Mouse (Mus musculus) cerebellum, adult 18-20 months (tissue): ENCODE data around the gene Recql.

Experiments
- DNase-seq, 2 experiments: peaks; one replicate each; pipeline ENCODE4 v3.0.0; 2021

The Recql gene

DNA sequence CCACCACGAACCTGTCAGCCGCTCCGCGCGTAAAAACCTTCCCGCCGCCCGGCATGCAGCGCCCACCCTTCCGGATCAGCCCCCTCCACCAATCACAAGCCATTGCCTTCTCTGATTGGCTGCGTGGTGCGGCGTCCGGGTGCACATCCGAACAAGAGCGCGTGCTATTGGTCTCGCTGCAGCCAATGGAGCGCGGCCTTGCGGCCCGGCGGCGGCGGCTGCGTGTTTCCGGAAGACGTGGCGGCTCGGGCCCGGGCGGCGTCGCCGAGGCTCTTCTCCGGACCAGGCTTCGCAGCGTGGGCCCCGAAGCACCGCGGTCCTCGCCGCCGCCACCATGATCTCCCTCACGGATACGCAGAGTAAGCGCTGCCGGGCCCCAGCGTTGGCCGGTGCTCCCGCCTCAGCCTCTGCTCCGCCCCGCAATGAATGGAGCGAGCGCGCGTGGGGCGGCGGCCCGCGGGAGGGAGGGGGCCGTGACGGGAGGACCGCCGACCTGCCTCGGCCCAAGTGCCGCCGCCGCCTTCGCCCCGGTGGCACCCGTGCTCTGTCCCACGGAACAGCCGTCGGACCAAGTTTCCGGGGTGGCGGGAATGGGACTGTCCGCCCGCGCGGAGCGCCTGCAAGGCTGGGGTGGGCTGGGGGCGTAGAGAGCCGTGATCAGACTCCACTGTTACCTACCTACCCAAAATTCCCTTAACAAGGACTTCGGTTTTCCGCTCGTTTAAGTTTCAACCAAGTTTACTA, at the start of gene Recql, which contains the start of gene Golt1b:
Gene Recql, minus strand, starts transcription at position 77 of the 744 bp plus-strand sequence.
Gene Golt1b, plus strand, starts transcription at position 211 of the 744 bp plus-strand sequence.
- peak; percentile 98 for DNase-seq

DNA sequence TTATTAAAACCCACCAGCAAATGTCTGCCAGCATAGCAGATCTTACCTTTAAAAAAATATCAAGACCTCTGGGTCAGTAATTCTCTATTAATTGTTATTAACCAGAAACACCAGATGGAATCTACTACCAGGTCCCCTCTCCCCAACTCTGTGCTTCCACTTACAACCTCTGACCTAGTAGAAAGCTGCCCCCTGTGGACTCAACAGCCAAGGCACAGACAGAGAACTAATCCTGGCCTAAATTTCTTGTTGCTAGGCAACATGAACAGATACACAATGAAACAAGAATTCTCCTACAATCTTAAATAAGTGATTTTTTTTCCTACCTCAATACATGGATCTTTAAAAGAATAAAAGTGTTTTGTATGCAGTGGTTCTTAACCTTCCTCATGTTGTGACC, 42.2 kb upstream of the Recql start:
- DNase-seq, result no peak

- no peak for DNase-seq
Measured at GRCm38 (mm10) chr6:142424976-142425375, 38.1 kb upstream of the Recql start.

- DNase-seq, result no peak
Measured at GRCm38 (mm10) chr6:142414597-142414996, 27.7 kb upstream of the Recql start.

GRCm38 (mm10) chr6:142413845-142414244, 27.0 kb upstream of the Recql start:
- no peak for DNase-seq

GRCm38 (mm10) chr6:142412906-142413491, 26.1 kb upstream of the Recql start, which contains the start of gene Spx:
TSS of gene Spx (plus strand) at chr6:142413441.
- no peak for DNase-seq

GRCm38 (mm10) chr6:142411140-142411539, 24.3 kb upstream of the Recql start:
- DNase-seq, result no peak

GRCm38 (mm10) chr6:142395756-142396155, 8.9 kb upstream of the Recql start:
- no peak for DNase-seq

DNA sequence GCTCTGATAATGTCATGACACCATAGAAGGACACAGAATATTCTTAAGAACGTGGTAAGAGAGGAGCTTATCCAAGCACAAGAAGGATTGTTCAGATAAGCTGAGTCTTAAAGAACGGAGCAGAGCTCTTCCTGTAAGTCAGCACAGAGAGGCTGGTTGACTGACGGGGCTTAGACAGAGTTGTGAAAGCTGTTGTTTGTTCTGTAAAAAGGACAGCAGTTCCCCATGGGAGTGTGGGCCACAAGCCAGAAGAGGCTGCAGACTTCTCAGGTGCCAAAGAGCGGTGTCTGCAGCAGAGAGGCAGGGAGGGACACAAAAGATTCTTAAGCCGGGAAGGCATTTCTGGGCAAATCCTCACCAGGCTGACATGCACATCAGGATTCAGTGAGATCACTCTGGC, 7.8 kb upstream of the Recql start:
- peak; percentile 22 to 44 for DNase-seq

DNA sequence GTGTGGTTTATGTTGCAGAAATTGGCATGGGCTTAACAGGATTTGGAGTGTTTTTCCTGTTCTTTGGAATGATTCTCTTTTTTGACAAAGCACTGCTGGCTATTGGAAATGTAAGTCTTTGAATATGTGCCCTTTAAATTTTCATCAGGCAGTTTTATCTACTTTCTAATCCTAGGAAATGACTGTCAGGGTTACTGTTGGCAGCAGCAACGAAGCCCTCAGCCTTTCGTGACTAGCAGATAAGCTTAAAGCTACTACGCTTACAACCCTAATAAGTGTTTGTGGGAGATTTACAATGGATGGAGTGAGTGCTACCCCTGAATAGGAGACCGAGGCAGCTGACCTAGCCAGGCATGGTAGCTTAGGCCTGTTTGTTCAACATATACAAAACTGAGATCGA, 5.4 kb upstream of the Recql start:
- DNase-seq, result no peak

GRCm38 (mm10) chr6:142389101-142389500, 2.2 kb upstream of the Recql start:
- DNase-seq, result no peak

DNA sequence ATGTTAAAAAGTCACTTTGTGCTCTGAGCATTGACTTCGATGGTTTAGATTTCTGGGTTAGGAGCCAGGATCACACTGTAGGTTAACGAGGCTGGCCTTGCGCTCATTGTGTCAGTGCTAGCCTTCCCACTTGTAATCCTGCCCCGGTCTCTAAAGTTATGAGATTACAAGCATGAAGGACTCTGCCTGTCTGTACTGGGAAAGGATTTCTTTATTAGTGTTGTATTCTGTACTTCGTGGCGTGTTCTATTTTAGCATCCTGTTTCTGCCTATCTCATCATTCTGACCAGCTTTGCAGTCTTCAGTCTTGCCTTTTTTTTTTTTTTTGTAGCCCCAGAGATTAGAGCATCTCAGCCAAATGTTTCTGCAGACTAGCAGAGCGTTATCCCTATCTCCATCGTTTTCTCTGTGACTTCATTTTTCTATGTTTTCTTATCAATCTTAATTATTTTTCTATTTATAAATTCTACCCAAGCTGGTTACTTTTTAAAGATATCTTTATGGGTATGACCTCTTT, 926 bp upstream of the Recql start:
- DNase-seq, result no peak

GRCm38 (mm10) chr6:142386285-142387010, 439 bp downstream of the Recql start:
- DNase-seq, result no peak

DNA sequence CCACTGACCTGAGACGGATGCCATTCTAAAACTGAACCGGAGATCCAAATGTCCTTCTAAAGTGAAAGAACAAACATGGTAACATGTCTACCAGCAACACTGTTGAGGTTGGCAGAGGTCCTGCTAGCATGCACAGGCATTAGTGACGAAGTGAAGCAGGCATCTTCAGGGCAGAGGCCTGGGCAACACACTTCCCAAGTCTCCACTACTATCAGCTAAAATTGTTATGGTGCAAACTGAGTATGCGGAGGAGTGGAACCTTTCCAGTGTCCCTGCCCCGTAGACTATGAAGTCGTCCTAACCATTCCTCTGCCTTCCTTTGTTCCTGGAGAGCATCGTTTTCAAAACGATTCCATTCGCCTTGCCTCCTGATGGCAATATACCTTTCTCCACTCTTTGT, 2.4 kb downstream of the Recql start:
- DNase-seq, result no peak

DNA sequence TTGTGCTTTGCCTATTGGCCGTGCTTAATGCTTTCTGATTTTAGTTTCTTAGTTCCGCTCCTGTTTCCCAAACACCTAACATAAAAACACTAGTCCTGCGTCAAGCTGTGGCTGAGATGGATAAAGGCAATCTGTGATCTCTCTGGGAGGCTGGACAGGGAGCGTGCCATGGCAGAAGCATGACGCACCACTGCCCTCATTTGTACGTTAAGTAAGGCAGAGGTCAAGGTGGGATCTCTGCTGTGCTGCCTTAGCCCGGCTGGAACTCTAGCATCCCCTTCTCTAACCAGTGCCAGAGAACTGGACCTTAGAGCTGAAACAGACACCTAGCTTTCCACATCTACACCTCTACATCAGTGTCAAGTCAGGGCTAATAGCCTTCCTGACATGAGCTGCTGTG, 5.3 kb downstream of the Recql start:
- DNase-seq, result no peak

DNA sequence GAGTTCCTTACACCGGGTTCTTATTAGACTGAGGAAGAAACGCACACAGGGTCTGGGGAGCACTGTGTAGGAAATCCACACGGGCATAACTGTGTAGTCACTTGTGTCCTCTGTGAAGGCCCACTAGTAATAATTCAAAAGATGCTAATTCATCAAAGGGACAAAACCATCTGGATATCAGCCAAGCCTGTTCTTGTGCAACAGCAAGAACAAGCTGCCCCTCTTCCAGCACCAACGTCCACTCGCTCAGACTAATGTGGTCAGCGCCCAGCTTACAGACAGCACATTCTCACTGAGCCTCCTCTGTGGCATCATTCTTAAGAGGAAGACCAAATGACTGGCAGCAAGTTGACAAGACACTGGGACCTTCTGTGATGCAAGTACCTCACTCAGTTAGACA, 6.9 kb downstream of the Recql start:
- DNase-seq, result no peak

GRCm38 (mm10) chr6:142378576-142379330, 8.1 kb downstream of the Recql start:
- no peak for DNase-seq

DNA sequence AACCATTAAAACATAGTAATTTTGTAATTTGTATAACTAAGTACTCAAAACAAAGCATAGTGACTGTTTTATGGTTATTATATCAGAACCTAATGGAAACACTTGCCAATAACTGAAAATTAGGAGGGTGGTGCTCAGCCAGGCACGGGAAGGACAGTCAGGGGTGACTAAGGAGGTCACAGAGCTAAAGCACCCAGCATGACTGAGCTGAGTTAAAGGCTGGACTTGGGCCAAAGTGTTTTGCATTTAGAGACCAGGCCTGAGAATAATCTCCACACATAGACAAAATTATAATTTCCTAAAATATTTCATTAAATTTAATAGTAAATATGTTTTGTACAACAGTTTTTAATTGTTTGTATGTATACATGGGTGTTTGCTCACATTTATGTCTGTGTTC, 9.8 kb downstream of the Recql start:
- DNase-seq, result no peak

GRCm38 (mm10) chr6:142369568-142369967, 17.3 kb downstream of the Recql start:
- DNase-seq, result no peak

GRCm38 (mm10) chr6:142367565-142367964, 19.3 kb downstream of the Recql start:
- DNase-seq, result no peak

DNA sequence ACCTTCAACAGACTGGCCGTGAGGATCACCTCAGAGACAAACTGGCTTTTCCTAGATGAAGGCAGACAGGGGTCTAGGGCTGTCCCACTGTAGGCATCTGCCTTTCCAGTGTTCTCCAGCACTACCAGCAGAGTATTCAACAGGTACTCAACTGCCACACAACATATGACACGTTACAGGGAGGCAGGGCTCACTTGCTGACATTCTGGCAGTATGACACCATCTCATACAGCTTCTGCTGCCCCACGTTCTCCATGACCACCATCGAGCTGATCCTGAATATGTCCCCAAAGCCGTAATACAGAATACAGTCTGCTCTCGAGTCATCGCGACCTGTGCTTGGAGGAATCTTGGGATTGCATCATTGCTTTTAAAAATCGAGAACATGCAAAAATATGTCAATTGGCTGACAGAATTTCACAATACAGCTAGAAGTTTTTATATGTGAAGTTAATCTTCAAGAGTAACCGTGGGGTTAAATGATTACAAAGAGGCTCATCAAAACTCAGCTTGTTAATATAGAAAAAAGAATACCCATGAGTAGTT, 20.3 kb downstream of the Recql start:
- DNase-seq, result no peak

- no peak for DNase-seq
Measured at GRCm38 (mm10) chr6:142365742-142366472, 21.0 kb downstream of the Recql start.
